Mouse (Mus musculus): ENCODE measurements around the gene Tenm2. TPM values are rescaled to one million over a fixed set of nuclear protein-coding genes. Genes with fewer than 3 reads are reported as not detected.

Tenm2 gene
- total RNA-seq, 2 experiments from 2014 or later = 73.5 to 92.9 TPM

- intact Hi-C loops (cut with DNase I) = no loop called here
Observed at GRCm38 (mm10) chr11:36338424-36338823, 897.3 kb downstream of the Tenm2 start.

GRCm38 (mm10) chr11:36337063-36337462 is 898.7 kb downstream of the Tenm2 start:
- peak in 1 of 2 experiments; percentile 71 for DNase-seq (ENCODE audit: low spot score in 2 of 2)
- intact Hi-C loops (cut with DNase I) = no loop called here

More at GRCm38 (mm10) chr11:36338424-36338823, 897.3 kb downstream of the Tenm2 start:
- no peak for DNase-seq (ENCODE audit: low spot score in 2 of 2)

GRCm38 (mm10) chr11:36335147-36335546 is 900.6 kb downstream of the Tenm2 start:
- peak in 1 of 2 experiments; percentile 63 for DNase-seq (ENCODE audit: low spot score in 2 of 2)

DNA sequence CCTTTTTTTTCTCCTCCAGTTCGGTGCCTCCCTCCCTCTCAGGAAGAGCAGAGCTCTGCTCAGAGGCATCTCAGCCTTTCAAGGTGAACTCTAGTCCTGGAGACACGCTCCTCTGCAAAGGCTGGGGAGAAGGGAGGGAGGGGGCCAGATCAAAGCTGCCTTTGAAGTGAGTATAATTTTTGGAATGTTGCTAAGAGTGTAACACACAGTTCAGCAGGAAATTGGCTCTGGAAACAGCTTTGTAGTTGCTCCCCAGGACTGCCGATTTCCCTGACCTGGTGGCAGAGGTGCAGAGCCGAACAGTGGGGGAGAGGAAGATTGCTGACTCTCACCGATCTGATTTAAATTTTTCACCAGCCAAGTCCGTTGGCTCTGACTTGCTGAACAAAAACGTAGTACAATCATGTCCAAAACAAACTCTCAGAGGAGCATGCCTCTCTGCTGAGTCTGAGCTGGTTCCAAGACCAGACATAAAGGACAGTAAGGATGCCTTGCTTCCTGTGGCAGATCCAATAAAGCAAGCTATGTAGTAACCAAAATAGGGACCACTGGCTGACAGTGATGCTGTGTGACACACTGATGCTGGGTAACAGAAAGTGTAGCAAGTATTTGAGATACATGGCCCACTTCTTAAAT is 901.5 kb downstream of the Tenm2 start:
- DNase-seq (ENCODE audit: low spot score in 2 of 2) = peak in 1 of 2 experiments; percentile 18
- intact Hi-C loops (cut with DNase I) = no loop called here

More at GRCm38 (mm10) chr11:36335147-36335546, 900.6 kb downstream of the Tenm2 start:
- intact Hi-C loops (cut with DNase I) = no loop called here

- intact Hi-C loops (cut with DNase I) = no loop called here
- no peak for DNase-seq (ENCODE audit: low spot score in 2 of 2)
Observed at GRCm38 (mm10) chr11:36332222-36332621, 903.5 kb downstream of the Tenm2 start.

DNA sequence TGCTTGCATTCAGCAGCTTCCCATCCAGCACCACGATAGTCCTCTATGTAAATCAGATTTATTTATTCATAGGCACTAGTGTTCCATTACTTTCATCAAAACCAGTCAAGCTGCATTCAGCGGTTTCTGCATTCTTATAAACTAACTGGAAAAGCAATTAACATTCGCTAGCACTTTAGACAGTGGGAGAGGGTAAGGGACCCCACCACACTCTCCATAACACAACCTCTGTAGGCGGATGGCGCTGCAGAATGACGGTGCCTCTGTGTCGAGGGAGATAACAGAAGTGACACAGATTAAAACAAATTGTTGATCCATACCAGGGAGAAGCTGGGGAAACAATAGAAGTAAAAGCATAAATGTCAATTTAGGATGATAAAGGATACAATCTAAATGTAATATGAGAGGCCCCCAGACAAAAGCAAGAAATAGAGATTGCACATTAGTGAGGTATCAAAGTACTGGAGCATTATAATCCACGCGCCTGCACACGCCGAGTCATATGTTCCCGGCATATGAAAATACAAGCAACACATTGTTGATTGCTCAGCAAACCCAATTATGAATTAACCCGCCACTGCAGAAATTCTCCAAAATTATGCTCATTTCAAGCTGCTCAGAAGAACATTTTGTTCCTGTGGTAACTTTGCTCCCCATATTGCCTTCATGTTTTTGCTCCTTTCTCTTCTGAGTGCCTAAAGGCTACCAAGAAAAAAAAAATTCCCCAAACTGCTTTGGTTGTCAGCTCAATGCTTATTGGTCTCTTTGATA is 904.2 kb downstream of the Tenm2 start:
- intact Hi-C loops (cut with DNase I) = no loop called here
- DNase-seq (ENCODE audit: low spot score in 2 of 2) = no peak

DNA sequence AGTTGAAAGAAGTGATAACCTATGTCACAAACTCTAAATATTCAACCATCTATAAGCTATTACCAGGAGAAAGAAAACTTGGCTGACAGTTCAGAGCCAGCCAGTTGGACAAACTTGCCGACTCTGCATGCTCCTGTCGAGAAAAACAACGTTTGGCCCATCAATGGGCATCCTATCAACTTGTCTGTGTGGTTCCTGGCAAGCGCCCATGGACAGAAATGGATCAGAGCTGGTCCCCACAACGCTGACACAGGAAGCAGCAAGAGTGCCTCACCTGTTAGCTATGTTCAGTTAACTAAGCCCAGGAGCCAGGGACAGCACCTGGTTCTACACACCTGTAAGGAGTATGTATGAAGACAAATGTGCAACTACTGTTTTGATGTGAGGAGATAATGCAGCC is 908.5 kb downstream of the Tenm2 start:
- no peak for DNase-seq (ENCODE audit: low spot score in 2 of 2)
- intact Hi-C loops (cut with DNase I) = no loop called here

DNA sequence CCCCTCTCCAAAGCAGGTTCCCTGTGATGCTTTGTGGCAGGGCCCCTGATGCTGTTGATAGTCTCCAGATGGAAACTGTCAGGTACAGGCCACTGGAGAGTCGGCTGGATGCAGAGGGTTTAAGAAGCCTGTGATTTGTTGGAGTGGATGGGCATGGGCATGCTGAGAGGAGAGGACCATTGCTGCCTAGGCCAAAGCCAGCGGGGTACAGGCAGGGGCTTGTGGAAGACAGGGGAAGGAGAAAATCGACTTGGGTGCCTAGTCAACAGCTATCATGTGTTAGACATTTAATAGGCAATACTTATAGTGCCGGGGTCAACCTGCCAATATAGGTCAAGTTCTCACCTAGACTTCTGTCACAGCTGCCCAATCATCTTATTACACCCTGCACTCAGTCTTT is 926.4 kb downstream of the Tenm2 start:
- DNase-seq (ENCODE audit: low spot score in 2 of 2) = no peak

DNA sequence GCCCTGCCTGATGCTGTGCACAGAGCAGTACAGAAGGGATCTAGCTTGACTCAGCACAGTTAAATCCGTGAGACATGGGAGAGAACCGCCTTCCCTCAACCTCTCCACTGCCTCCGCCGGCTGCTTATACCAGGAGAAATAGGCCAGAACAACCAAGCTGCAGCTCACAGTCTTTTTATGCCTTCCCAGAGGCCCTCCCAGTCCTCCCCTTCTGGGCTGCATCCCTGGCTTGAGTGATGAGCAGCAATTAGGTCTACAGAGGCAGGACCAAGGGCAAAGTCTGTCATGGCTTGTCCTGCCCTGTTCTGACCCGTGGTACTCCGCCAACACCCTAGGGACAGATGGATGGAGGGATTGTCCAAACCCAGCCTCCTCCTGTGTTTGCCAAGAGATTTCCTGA is 928.5 kb downstream of the Tenm2 start:
- intact Hi-C loops (cut with DNase I) = no loop called here

More for the DNA sequence above, 926.4 kb downstream of the Tenm2 start:
- intact Hi-C loops (cut with DNase I) = no loop called here

GRCm38 (mm10) chr11:36305348-36305950 is 930.3 kb downstream of the Tenm2 start:
- DNase-seq (ENCODE audit: low spot score in 2 of 2) = peak in 1 of 2 experiments; percentile 34
- intact Hi-C loops (cut with DNase I) = no loop called here

More for the DNA sequence above, 928.5 kb downstream of the Tenm2 start:
- peak in 1 of 2 experiments; percentile 81 for DNase-seq (ENCODE audit: low spot score in 2 of 2)

DNA sequence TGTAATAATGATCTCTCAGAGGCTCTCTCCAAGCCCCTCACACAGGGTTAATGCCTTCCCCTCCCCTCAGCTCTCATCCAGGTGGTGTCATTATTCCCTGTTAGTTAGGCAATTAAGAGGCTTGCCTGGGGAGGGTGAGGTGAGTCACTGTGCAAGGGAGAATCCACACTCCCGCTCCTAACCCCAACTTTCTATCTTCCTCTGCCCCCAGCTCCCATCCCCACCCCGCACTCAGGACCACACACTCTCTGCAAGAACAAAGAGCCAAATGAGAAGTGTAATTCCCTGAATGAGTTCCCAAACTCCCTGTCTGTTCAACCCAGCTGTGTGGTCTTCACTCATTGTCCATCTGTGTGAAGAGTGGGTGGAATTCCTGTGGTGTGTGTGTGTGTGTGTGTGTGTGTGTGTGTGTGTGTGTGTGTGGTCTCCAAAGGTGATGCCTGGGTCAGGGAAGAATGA is 932.8 kb downstream of the Tenm2 start:
- no peak for DNase-seq (ENCODE audit: low spot score in 2 of 2)
- intact Hi-C loops (cut with DNase I) = no loop called here

GRCm38 (mm10) chr11:36302096-36302495 is 933.7 kb downstream of the Tenm2 start:
- no peak for DNase-seq (ENCODE audit: low spot score in 2 of 2)
- intact Hi-C loops (cut with DNase I) = no loop called here

DNA sequence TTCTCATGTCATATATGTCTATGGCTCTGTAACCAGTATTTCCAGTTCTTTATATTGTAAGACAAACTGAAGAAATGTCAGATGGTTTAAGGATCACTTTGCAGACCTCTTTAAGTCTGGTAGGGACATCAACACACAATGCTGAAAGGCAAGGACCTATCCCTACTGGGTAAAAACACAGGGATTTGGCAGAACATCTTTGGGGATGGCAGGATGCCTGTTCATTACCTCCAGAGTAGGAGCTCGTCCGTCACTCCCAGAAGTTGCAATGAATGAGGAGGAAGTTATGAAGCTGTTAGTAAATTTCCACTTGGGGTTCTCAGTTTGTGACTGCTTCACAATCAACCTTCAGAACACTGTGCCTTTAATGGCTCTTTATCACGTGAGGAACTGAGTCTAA is 939.2 kb downstream of the Tenm2 start:
- peak in 1 of 2 experiments; percentile 47 for DNase-seq (ENCODE audit: low spot score in 2 of 2)
- intact Hi-C loops (cut with DNase I) = no loop called here

- no peak for DNase-seq (ENCODE audit: low spot score in 2 of 2)
- intact Hi-C loops (cut with DNase I) = no loop called here
Observed at GRCm38 (mm10) chr11:36292206-36292605, 943.6 kb downstream of the Tenm2 start.

GRCm38 (mm10) chr11:36286246-36286645 is 949.5 kb downstream of the Tenm2 start:
- DNase-seq (ENCODE audit: low spot score in 2 of 2) = no peak
- intact Hi-C loops (cut with DNase I) = no loop called here

GRCm38 (mm10) chr11:36280533-36280932 is 955.2 kb downstream of the Tenm2 start:
- DNase-seq (ENCODE audit: low spot score in 2 of 2) = no peak
- intact Hi-C loops (cut with DNase I) = no loop called here

DNA sequence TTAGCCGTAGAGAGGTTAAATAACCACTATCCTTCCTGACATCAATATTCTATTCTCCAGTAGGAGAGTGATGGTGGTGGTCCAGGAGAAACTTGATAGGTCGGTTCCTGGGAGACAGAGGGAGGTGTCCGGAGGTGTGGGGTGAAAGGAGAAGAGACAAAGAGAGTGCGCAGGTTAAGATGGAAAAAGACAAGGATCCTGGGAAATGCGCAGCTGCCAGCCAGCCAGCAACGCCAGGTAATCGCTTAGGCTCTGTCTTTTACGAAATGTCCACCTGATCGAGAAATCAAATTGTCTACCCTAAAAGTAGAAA is 957.9 kb downstream of the Tenm2 start:
- intact Hi-C loops (cut with DNase I) = no loop called here
- no peak for DNase-seq (ENCODE audit: low spot score in 2 of 2)

GRCm38 (mm10) chr11:36277192-36277902 is 958.4 kb downstream of the Tenm2 start:
- intact Hi-C loops (cut with DNase I) = no loop called here
- DNase-seq (ENCODE audit: low spot score in 2 of 2) = no peak

DNA sequence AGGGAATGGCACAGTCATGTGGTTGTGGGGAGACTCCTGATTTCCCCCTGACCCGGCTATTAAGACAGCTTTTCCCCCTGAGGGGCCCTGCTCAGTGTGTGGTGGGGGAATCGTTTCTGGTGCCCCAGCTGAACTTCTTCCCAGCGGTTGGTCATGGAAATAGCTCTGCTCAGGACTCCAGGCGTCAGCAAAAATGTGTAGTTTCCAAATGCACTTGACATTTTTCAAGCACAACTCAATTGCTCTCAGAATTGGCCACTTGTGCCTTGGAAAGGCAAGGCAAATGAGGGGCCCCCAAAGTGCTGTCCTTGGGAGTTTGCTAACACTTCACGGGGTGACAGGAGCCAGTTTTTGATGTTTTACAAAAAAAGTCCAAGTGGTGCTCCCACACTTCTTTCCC is 959.7 kb downstream of the Tenm2 start:
- DNase-seq (ENCODE audit: low spot score in 2 of 2) = no peak
- intact Hi-C loops (cut with DNase I) = no loop called here

- no peak for DNase-seq (ENCODE audit: low spot score in 2 of 2)
- intact Hi-C loops (cut with DNase I) = no loop called here
Observed at GRCm38 (mm10) chr11:36272149-36272548, 963.6 kb downstream of the Tenm2 start.
